Mouse (Mus musculus): Measurements from ENCODE around the gene Cpt1a.

The Cpt1a gene

DNA sequence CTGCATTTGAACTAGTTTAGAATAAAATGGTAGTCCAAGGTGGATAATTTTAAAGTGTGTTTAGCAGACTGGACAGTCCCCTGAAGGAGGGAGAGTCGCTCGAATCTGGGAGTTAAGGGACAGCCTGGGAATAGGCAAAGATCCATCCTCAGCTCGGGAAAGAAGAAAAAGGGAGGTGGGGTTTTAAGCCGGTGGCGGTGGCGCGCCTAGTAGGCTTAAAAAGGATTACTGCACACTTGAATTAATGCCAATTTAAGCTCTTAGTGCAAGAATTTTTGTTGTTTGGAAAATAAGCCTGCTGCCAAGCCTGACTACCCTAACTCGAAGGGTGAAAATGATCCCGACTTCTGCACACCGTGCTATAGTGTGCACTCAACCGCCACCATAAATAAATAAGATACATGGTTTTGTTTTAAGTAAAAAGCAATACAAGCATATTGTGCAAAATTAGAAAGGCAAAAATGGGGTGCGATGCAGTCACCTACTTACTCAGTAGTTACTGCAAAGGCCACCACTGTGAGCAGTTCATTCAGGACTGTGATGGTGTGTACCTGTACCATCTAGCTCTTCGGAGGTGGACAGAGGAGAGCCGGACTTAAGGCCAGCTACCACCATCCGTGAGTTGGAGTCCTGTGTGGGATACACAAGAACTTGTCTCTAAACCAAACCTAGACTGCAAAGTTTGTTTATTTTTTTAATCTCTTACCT, 3.8 kb downstream of the Cpt1a start:
- no peak for DNase-seq

DNA sequence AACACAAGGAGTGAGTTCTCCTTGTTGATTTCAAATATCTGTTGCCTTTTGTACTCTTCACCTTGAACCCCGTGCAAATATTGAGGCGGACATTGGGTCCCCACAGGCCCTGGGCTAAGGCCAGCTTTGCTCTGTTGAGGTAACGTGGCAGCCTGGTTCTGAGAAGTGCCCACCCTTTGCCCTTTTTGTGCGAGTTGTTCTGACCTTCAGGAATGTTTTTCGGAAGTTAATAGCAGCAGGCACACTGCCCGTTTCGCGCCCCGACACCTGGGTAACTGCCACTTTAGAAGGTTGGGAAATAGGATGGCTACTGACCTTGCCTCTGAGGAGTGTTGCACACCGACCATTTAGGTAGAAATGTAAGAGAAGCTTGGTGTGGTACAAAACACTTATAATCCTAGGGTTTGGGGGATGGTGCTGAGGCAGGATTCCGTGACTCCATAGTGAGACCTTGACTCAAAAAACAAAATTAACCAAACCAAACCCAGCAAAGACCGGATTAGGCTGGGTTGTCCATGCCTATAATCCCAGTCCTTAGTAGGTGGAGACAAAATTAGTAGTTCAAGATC, 4.4 kb downstream of the Cpt1a start:
- DNase-seq: no peak

DNA sequence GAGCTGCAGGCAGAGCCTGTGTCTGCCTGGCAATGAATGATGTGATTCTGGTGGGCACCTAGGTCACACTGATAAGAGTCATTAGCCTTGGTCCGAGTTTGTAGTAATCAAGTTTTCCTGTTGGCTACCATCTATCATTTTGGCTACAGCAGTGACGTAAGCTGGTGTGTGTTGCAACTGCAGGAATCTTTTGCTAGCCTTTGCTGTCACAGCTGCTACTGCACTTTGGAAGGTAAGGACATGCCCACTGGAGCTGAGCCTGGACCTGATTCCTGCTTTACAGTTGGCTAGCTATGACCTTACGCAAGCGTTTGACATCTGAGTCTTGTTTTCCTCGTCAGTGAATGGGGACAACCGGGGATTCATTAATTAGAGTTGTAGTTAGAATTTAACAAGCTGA, 11.1 kb downstream of the Cpt1a start:
- no peak for DNase-seq

DNA sequence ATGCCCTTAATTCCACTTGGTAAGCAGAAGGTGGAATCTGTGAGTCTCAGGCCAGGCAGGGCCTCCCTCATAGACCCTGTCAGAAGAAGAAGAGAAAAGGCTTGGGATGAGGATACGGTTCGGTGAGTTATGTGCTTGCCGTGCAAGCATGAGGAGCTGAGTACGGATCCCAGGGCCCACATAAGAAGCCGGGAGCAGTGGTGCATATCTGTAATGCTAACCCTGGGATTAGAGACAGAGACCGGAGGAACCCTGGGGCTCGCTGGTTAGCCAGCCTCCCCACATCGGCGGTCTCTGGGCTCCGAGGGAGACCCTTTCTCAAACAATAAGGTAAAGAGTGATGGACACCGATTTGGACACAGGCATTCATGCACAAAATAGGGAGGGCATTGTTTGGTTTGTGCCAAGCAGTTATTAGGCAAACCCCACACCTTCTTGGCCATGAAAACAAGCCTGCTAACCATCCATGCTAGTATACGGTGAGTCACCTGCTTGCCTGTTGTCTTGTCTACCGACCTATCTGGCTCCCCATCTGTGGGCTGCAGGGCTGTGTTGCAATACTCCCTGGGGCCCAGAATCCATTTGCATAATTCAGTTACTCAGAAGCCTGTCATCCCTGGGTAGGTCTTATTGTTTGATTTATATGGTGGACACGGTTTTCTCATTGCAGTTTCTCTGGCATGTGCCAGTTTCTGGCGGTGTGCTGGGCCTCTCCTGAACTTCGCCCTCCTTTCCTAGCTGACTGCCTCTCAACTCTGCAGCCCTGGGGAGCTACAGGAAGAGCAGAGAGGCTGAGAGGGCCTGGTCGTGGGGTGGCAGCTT, 11.8 kb downstream of the Cpt1a start:
- no peak for DNase-seq

DNA sequence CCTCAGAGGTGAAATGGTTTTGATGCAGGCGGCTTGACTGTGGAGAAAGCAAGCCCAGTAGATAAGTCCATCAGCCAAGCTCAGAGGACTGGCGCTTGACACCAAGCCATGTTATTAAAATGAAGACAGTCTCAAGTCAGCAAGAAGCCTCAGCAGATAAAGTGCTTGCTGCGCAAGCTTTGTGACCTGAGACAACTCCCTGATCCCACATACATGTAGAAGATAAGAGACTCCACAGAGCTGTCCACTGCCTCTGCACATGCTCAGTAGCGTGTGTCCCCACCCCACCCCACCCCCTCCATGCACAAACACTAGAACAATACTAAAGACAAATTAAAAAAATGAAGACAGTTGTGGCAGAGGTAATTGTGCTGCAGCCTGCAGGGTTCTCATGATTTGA, 12.4 kb downstream of the Cpt1a start:
- DNase-seq: no peak

DNA sequence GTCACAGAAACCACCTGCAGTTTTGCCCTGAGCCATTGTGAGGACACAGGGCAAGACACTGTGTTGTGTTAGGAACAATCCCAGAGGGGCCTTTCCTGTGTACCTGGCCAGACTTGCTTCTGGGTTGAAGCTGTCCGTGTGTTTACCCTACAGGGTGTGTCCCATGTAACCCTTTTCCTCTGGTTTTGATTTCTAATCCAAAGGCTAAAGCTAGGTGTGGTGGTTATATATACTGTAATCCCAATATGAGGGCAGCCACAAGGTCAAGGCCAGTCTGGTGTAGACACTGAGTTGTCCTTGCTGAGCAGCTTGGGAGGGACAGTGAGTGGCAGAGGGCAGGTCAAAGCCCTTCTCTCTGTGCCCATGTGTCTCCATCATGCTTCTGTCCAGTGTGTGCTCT, 13.8 kb downstream of the Cpt1a start:
- DNase-seq: no peak

DNA sequence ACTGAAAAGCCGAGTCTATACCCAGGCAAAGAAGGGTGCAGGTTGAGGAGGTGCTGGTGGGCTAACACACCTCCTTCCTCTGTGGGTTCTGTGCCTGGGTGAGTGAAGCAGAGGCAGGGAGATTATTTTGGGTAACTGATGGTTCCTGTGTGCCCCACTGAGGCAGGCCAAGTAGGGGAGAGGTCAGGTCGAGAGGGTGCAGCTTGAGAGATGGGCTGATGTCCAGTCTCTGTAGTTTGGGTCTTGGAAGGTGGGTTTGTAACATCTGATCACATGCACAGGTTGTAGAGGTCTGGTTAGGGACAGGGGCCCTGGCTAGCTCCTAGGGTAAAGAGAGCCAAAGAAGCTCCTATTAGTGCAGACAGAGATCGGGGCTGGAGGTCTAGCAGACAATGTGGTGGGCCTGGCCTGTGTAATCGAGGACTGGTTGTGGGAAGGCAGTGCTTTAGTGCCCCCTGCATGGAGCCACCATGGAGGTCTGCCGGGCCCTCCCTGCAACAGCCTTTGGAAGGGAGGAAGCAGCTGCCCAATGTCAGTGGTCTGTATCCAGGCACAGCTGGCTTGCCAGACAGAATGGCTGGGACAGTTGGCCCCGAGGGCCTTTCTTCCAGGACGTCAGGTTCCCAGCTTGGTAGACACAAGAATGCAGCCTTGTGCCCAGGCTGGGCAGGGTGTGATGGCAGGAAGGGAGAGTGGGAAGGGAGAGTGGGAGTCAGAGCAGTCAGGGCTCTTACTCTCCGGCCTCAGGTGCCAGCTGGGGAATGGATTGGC, 14.5 kb downstream of the Cpt1a start:
- no peak for DNase-seq

DNA sequence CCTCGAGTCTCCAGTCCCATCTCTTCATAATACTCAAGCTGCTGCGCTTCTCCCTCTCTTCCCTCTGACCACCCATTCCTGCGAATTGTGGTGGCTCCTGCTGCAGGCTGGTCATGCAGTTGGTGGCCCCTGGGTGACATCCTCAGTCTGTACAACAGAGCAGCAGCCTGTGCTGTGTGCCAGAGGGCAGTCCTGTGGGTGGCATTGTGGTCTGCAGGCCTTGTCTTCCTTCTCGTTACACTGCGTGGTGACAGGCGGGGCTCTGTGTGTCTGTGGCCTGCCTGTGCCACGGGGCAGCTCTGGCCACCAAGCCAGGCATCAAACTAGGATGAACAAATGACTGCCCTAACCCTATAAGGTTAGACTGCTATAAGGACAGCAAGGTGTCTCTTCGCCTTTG, 17.1 kb downstream of the Cpt1a start:
- DNase-seq: no peak

DNA sequence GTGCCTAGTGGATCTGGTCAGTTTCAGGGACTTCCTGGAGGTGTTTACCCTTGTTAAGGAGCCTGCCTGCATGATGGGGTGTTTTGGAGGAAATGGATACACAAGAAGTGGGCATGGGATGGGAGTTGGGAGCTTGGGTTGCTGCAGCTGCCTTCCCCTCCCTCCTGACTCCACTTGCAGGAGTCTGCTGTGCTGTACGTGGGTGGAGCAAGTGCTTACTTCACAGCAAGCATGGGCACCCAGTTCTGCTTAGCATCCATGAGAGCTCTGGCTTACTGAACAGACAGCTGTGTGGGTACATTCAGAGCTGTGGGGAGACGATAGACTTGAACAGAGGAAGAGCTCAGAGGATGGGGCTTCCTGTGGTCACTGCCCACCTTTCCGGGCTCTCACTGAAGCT, 18.9 kb downstream of the Cpt1a start:
- DNase-seq: no peak

DNA sequence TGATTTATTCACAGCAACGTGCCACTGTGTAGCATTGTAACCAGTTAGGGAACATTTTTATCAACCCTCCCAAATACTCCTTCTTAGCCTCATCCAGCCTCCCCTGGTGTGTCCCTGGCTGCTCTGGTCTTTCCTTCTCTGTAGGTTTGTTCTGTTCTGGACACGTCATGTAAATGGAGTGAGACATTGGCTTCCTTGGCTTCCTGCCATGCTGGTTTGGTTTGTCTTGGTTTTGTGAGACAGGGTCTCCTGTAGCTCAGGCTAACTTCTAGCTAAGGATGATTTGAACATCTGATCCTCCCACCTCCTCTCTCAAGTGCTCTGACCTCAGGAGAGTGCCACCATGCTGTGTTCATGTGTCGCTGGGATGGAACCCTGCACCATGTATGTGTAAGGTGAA, 21.8 kb downstream of the Cpt1a start:
- no peak for DNase-seq

DNA sequence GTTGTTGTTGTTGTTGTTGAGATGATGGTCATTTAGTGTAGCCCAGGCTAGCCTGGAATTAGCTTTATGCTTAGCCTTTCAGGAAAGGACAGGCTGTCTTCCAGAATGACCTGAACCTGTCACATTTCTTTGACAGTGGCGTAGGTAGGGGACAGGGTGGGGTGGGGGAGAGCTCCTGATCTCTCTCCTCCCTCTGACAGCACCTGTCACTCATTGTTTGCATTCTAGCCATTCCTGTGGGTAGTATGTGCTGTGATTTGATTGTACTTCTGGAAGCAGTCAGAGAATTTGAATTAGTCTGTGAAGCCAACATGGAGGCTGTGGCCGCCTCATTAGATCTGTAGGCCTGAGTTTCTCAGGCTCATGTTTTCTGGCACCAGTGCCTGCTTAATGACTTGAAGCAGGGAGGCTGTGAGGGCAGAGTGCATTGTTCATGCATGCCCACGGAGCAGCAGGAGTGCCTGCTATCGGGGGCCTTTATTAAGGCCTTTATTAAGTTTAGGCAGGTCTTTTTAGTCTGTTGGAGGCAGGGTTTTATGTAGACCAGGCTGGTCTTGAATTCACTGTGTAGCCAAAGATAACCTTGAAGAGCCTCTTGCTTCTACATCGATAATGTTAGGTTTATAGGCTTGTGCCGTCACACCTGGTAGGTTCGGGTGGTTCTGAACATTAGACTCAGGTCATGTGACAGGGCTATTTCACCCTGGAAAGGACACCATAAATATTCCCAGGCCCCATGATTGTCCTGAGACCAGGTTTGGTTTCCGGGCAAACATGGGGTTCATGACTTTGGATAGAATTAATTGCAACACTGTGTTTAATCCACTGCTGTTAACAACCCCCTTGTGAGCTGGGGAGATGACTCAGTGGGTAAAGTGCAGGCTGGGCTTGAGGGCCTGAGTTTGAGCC, 22.8 kb downstream of the Cpt1a start:
- no peak for DNase-seq

DNA sequence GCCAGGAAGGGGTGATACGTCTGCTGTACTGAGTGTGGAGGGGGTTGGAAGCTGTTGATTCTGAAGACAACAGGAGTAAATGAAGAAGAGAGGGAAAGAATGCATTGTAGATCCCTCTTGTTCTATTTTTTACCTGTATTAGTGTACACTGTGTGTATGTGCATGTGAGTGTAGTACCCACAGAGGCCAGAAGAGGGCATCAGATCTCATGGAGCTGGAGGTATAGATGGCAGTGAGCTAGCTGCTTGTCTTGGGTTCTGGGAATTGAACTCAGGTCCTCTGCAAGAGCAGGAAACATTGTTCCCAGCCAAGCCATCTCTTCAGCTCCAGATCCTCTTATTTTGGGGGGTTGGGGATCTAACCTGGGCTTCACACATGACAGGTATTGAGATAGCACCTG, 25.6 kb downstream of the Cpt1a start:
- no peak for DNase-seq

DNA sequence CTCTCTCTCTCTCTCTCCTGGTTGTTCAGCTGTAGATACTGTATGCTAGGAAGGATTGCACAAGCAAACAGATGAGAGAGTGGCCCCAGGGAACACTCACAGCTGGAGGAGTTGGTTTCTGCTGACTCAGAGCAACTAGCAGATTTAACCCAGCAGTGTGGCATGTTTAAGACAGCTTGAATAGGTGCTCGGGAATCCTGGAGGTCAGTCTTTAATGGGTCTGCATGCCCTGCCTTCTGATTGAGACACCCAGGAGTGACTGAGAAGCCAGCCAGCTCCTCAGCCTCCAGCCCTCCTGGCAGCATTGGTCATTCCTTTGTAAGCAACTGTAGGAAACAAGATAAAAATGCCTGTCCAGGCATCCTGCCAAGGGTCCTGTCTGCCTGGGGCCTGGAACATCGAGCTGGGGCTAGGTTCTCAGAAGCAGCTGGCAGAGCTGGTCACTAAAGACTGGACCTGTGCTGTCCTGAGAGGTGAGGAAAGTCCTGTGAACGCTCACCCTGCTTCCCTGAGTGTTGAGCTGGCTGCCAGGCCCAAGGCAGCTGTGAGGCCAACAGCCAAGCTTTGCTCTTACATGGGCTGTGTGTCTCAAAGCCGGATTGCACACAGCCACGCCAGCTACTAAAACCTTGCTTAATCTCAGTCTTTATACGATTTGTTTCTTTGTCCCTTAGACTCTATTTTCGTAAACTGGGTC, 31.4 kb downstream of the Cpt1a start:
- peak; percentile 10 for DNase-seq

DNA sequence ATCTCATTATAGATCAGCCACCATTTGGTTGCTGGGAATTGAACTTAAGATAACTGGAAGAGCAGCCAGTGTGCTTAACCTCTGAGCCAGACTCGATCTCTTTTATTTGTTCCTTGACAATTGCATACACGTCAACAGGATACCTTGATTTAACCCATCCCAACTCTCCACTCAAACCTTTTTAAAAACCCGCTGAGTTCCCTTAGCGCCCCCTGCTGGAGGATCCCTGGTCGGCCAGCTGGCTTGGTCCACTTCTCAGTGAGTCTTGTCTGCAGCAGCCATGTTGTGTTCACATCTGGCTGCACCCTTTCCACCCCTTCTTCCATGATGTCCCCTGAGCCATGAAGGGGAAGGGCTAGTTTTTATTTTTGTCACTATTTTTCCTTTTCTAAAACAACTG, 33.0 kb downstream of the Cpt1a start:
- no peak for DNase-seq

DNA sequence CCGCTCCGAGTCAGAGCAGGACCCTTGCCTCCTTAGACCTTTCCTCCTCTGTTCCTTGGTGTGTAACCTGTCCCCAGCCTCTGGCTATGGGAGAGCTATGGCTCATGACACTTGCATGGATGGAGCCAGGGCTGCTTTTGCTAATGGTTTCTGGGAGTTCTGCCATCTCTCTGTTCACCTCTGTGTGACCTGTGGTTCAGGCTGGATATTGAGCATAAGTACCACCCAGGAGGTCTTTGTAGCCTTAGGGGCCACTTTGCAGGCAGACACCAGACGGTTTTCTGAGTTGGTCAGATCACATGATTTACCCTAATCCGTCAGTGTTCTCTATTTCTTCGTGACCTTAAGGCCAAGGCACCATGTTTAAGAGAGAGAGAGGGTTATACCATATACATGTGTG, 34.4 kb downstream of the Cpt1a start:
- no peak for DNase-seq

DNA sequence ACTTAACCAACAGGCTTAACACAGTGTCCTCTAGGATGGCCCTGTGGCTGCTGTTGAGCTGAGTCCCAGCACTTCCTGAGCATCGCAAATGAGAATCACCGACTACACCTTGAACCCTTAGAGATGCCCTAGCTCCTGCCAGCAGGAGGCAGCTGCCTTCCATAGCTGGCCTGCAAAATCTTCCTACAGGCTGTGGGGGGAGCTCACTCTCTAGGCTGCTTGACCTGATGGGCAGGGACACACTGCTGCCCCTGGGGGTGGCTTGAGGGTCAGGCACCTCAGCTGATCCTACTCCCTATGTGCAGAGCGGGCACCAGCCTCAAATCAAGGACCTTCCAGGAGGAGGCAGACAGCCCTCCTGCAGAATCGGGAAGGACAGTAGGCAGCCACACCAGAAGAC, 35.5 kb downstream of the Cpt1a start:
- no peak for DNase-seq

DNA sequence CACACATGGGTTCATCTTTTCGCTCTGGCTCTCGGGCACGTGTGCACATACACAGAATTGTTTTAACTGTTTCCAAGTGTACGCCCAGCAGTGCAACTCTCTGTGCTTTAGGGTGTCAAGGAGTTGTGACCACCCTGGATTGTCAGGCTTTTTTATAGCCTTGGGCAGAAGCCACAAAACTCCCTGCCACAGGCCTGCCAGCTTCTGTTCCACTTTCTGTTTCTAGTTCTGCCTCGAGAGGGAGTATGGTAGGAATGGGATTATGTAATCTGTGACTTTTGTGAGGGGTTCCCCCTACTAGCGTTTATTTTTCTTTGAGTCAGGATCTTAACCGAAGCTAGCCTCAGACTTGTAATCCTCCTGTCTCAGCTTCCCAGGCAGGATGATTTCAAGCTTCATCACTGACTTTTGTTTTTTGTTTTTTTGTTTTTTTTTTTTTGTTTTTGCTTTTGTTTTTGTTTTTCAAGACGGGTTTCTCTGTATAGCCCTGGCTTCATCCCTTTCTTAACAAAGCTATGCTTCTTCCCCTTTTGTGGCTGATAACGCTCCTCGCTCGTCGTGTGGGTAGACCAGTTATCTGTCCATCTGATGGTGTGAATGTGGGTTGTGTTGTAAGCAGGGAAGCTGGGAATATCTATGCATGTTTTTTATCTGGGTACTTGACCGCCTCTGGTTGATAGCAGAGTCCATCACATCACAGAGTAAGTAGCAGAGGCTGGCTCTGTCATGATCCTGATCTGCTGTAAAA, 37.9 kb downstream of the Cpt1a start:
- no peak for DNase-seq

DNA sequence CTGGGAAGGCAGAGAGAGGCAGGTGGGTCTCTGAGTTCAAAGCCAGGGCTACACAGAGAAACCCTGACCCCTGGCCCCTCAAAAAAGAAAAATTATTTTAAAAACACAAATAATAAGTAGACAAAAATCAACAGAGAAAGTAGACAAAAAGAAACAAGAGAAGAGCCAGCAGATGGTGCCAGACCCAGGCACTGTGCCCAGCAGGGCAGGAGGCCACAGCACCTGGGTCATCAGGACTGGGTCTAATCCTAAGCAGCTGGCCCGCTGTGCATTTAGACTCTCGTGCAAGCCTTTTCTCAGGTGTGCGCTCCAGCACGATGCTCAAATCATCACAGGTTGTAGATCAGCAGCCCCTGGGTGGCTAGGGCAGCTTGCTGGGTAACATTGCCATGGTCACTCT, 41.4 kb downstream of the Cpt1a start:
- no peak for DNase-seq

DNA sequence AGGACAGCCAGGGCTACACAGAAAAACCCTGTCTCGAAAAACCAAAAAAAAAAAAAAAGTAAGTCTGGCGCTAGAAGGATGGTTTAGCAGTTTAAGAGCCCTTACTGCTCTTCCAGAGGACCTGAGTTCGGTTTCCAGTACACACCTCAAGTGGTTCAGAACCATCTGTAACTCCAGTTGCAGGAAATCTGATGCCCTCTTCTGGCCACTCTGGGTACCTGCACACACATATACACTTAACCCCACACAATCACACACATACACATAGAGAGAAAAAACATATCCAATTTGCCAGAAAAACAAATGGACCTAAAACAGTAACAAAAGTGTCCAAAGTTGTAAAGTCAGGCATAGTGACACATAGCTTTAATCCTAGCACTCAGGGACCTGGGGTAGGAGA, 43.0 kb downstream of the Cpt1a start:
- DNase-seq: no peak

DNA sequence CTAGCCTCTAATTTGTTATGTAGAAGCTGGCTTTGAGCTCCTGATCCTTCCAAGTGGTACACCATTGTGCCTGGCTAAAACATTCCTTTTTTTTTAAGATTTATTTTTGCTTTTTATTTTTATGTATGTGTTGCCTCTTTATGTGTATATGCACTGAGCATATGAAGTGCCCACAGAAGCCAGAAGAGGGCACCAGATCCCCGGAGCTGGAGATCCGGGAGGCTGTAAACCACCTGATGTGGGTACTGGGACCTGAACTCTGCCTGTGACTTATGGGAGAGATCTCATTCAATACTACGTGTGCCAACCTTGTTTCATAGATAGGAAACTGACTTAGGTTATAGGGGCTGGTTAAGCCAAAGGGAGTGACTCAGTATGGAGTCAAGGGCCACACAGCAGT, 46.1 kb downstream of the Cpt1a start:
- DNase-seq: no peak

DNA sequence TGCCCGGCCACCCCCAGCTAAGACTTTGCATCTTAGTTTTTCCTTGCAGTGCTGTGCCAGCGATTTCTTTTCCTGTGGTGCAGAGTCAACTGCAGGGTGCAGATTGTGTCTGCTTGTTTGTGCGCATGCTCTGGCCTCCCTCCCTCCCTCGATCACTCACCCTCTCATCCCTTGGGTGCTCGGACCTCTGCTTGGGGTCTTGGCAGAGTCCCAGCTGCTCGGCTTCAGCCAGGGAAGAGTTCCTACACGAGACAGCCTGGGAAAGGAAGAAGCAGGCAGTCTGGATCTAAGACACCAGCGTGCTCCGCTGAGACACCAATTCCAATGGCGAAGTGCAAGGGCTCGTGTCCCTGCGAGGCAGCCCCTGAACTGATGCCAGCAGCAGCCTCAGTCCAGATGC, 51.2 kb downstream of the Cpt1a start:
- no peak for DNase-seq

Measured in cerebellum, adult 11-12 months (tissue).